Mouse (Mus musculus) erythroid progenitor cell, adult 5-6 weeks (primary cell): Measurements from ENCODE around the gene Mrpl32. TPM values are rescaled to one million over a fixed set of nuclear protein-coding genes. Genes with fewer than 3 reads are reported as not detected.

Source experiments
- ATAC-seq: replicated peaks from 2 replicates; pipeline ENCODE4 v1.8.0; 2016; ENCODE audit warnings: moderate number of reproducible peaks, mild to moderate bottlenecking, moderate TSS enrichment, inconsistent platforms; ENCODE audit not compliant: poor library complexity, low FRiP score, severe bottlenecking
- total RNA-seq, 2 experiments: library from RNA; stranded (forward) in 1 of 2; stranded (reverse) in 1 of 2; fragments of 150-400 nt in 1 of 2; fragments of 186-747, 209-891 nt in 1 of 2; gene quantifications; 2 replicates each; pipeline versions ENCODE4 v1.2.3 to v1.2.4; 2015 to 2017; ENCODE audit warnings: low replicate concordance in 2 of 2

Gene Mrpl32
- total RNA-seq (2015; ENCODE audit: low replicate concordance) (10.1 and 50.5 TPM in 2 replicates), total RNA-seq (2017; ENCODE audit: low replicate concordance) (18.2 and 37.0 TPM in 2 replicates)

- ATAC-seq, result peak; percentile 97
Measured at GRCm38 (mm10) chr13:14612926-14613529, at the start of gene Mrpl32, which contains the start of gene Psma2. Gene Mrpl32, minus strand, starts transcription at chr13:14613165. Gene Psma2, plus strand, starts transcription at chr13:14613240.

GRCm38 (mm10) chr13:14649301-14649700, 36.3 kb upstream of the Mrpl32 start:
- ATAC-seq, result no peak

GRCm38 (mm10) chr13:14639998-14640397, 27.0 kb upstream of the Mrpl32 start:
- no peak for ATAC-seq

GRCm38 (mm10) chr13:14629726-14630641, 17.0 kb upstream of the Mrpl32 start, which contains the start of gene AW209491:
Gene AW209491, plus strand, starts transcription at chr13:14630154.
- peak; percentile 88 for ATAC-seq

GRCm38 (mm10) chr13:14618724-14619123, 5.8 kb upstream of the Mrpl32 start:
- ATAC-seq, result peak; percentile 86

GRCm38 (mm10) chr13:14613553-14613952, 588 bp upstream of the Mrpl32 start:
- no peak for ATAC-seq

- no peak for ATAC-seq
Measured at GRCm38 (mm10) chr13:14612463-14612862, 502 bp downstream of the Mrpl32 start.

- ATAC-seq, result no peak
Measured at GRCm38 (mm10) chr13:14607616-14608015, 5.3 kb downstream of the Mrpl32 start.

- no peak for ATAC-seq
Measured at GRCm38 (mm10) chr13:14602744-14603143, 10.2 kb downstream of the Mrpl32 start.

GRCm38 (mm10) chr13:14580392-14580791, 32.6 kb downstream of the Mrpl32 start:
- ATAC-seq, result no peak

- no peak for ATAC-seq
Measured at GRCm38 (mm10) chr13:14574128-14574527, 38.8 kb downstream of the Mrpl32 start.

- ATAC-seq, result no peak
Measured at GRCm38 (mm10) chr13:14561336-14561735, 51.6 kb downstream of the Mrpl32 start.

Other genes with a start within 250 kb of the Mrpl32 start
- not detected in 2 replicates for gene Hecw1, start 89.9 kb downstream of the Mrpl32 start, total RNA-seq (2015; ENCODE audit: low replicate concordance)
- not detected in 2 replicates for gene Hecw1, start 89.9 kb downstream of the Mrpl32 start, total RNA-seq (2017; ENCODE audit: low replicate concordance)
- gene Psma2, start 75 bp upstream of the Mrpl32 start, total RNA-seq (2015; ENCODE audit: low replicate concordance), result 62.0 and 77.1 TPM in 2 replicates
- gene Psma2, start 75 bp upstream of the Mrpl32 start, total RNA-seq (2017; ENCODE audit: low replicate concordance), result 24.4 and 53.7 TPM in 2 replicates
- gene AW209491, start 17.0 kb upstream of the Mrpl32 start, total RNA-seq (2015; ENCODE audit: low replicate concordance), result 0.72 and 4.2 TPM in 2 replicates
- gene AW209491, start 17.0 kb upstream of the Mrpl32 start, total RNA-seq (2017; ENCODE audit: low replicate concordance), result 0.68 and 3.7 TPM in 2 replicates